Mouse (Mus musculus) G1E (cell line): ENCODE measurements at regions not wholly inside any gene's neighbourhood (a gene's known extent, or its start where the extent isn't known, plus 50 kb on each side); places are given as distances from the start of the nearest gene placed in this dataset.

Experiments used
- ATAC-seq: 2 replicates; pipeline ENCODE4 v1.8.0; 2016; ENCODE audit warnings: mild to moderate bottlenecking; ENCODE audit not compliant: insufficient number of reproducible peaks, poor library complexity, low FRiP score, severe bottlenecking; ENCODE audit errors: extremely low read depth
- DNase-seq: peaks from one replicate; pipeline ENCODE4 v3.0.0; 2012; ENCODE audit warnings: low spot score
- H3K27me3 ChIP-seq: 2 replicates; pipeline ENCODE4 v1.6.1; 2012; ENCODE audit warnings: mild to moderate bottlenecking, low read length, inconsistent platforms; ENCODE audit not compliant: insufficient read depth
- H3K36me3 ChIP-seq: replicated peaks from 2 replicates; pipeline ENCODE3; 2012; ENCODE audit warnings: mild to moderate bottlenecking, inconsistent platforms
- H3K4me1 ChIP-seq: 2 replicates; pipeline ENCODE4 v1.6.1; 2012; ENCODE audit warnings: low read depth, low read length, inconsistent platforms, mixed read lengths; ENCODE audit not compliant: insufficient read depth
- H3K4me3 ChIP-seq: 2 replicates; pipeline ENCODE4 v1.5.1; 2012; ENCODE audit warnings: low read depth, mild to moderate bottlenecking, inconsistent platforms, low read length, moderate library complexity, mixed read lengths
- H3K9me3 ChIP-seq: replicated peaks from 2 replicates; pipeline ENCODE4 v1.6.1; 2012; ENCODE audit warnings: inconsistent platforms
- CTCF ChIP-seq: IDR thresholded peaks from 2 replicates; pipeline ENCODE4 v1.5.1; 2012; ENCODE audit warnings: low read depth, low read length, inconsistent platforms, mixed read lengths
- GATA1 ChIP-seq: IDR thresholded peaks from 2 replicates; pipeline ENCODE4 v1.6.1; 2012; ENCODE audit warnings: borderline replicate concordance, low read length, inconsistent platforms, mixed read lengths
- GATA2 ChIP-seq: IDR thresholded peaks from 2 replicates; pipeline ENCODE4 v1.6.1; 2012; ENCODE audit warnings: low read depth, low read length, inconsistent platforms, borderline replicate concordance
- POLR2AphosphoS5 ChIP-seq: IDR thresholded peaks from 2 replicates; pipeline ENCODE4 v1.6.1; 2012; ENCODE audit warnings: low read depth, low read length, inconsistent platforms; ENCODE audit not compliant: insufficient replicate concordance
- TAL1 ChIP-seq: conservative IDR thresholded peaks from 2 replicates; pipeline ENCODE4 v1.6.1; 2012; ENCODE audit warnings: low read depth, low read length, inconsistent platforms, mixed read lengths

DNA sequence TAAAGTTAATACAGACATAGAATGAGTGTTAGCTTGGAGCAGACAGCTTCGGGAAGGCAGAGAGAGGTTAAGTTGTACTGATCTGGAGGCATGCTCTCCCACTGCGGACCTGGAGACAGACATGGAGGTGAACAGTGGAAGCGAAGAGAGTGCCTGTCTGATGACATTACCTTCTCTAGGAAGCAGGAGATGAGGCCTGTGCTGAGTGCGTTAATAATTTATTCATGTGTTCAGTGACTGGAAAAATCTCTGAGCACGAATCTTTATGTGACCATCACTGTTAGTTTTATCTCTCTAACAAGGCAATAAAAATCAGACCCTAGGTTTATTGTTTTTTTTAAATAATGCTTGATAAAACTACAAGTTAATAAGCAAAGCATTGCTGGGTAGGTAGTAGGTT is 504.7 kb upstream of the Nr5a2 start:
- no peaks in the 10 kb centered on the region for H3K27me3 ChIP-seq
- H3K9me3 ChIP-seq, result peaks cover 42% of the 10 kb centered on the region
- ATAC-seq (no peak), DNase-seq (no peak)
- no peaks in the 10 kb centered on the region for H3K36me3 ChIP-seq
- no peaks in the 10 kb centered on the region for H3K4me1 ChIP-seq
- no peak overlapping the region for H3K4me3 ChIP-seq
- TF ChIP-seq CTCF (no peak), GATA2 (no peak), GATA1 (no peak), TAL1 (no peak), POLR2AphosphoS5 (no peak)

DNA sequence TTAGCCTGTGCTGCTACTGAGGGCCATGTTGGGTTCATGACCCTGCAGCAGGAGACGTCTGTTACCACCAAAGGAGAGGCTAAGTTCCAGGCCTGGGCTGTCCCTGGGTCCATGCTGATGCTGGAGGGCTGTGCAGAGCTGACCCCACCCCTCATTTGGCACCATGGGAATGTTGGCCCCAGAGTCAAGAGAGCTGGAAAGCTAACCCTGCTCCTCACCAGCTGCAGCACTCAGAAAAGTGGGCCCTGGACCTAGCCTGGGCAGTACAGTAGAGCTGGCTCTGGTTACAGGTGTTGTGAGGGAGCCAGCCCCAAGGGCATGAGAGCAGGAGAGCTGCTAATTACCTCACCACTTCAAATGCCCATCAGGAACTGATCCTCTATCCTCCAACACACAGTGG is 500.9 kb upstream of the Nr5a2 start:
- Histone ChIP-seq H3K4me1 (no peaks in the 10 kb centered on the region), H3K9me3 (peaks cover 41% of the 10 kb centered on the region), H3K36me3 (no peaks in the 10 kb centered on the region), H3K4me3 (no peak overlapping the region), H3K27me3 (no peaks in the 10 kb centered on the region)
- no peak for ATAC-seq
- no peak for DNase-seq
- no peak for TF ChIP-seq GATA1
- TF ChIP-seq CTCF, result no peak
- no peak for TF ChIP-seq GATA2
- no peak for TF ChIP-seq POLR2AphosphoS5
- no peak for TF ChIP-seq TAL1

DNA sequence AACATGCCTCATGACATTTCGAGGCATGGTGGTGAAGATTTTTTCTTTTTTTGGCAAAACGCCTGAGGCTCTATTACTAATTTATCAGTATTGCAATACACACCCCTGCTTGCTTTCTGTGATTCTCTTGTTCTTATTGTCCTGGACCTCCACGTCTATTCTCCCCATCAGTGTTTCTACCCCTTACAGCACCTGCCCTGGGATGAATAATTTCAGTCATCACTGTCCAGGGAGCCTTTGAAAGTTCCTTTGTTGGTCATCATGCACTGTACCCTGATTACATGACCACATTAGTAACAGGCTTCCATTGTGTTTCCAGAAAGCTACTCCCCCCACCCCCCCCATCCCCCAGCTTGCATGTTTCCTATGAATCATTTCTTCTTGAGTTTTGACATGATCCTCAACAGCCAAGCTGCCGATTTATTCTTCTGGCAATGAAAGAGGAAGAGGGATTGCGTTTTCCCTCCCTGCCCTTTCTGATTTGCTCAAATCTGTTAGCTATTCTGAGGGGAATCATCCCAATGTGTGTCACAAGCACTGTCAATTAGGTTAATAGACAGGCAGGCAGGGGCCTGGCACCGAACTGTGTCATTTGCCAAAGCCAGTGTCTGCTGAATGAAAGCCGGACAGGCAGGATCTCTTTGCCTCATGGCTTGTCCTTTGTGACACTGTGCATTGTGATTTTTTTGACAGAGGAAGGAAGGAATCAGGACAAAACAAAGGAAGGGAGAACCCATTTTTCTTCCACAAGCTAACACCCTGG is 493.4 kb upstream of the Nr5a2 start:
- Histone ChIP-seq H3K4me3 (no peak overlapping the region), H3K27me3 (no peaks in the 10 kb centered on the region), H3K36me3 (no peaks in the 10 kb centered on the region), H3K9me3 (peaks cover 25% of the 10 kb centered on the region), H3K4me1 (no peaks in the 10 kb centered on the region)
- ATAC-seq, result no peak
- TF ChIP-seq GATA1 (no peak), POLR2AphosphoS5 (no peak), GATA2 (no peak)
- DNase-seq, result no peak

DNA sequence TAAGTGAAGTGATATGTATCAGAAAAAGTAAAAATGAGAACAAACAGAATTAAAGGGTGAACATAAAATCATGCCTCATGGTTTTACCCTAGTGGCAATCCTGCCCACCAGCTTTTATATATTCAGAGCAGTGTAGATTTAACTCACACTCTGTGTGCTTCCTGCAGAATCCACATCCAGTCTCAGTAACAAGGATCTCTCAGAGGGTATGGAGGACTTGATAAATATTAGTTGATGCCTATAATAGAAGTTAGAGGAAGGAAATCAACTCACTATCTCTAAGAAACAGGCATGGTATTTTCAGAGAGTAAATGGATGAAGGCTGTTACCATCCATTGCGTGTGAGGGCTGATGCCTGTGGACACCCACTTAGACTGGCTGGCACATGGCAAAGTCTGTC is 492.5 kb upstream of the Nr5a2 start:
- Histone ChIP-seq H3K27me3 (no peaks in the 10 kb centered on the region), H3K4me3 (no peak overlapping the region), H3K36me3 (no peaks in the 10 kb centered on the region), H3K9me3 (peaks cover 21% of the 10 kb centered on the region), H3K4me1 (no peaks in the 10 kb centered on the region)
- no peak for DNase-seq
- no peak for ATAC-seq
- TF ChIP-seq TAL1 (no peak), CTCF (no peak), GATA2 (no peak), POLR2AphosphoS5 (no peak), GATA1 (no peak)

DNA sequence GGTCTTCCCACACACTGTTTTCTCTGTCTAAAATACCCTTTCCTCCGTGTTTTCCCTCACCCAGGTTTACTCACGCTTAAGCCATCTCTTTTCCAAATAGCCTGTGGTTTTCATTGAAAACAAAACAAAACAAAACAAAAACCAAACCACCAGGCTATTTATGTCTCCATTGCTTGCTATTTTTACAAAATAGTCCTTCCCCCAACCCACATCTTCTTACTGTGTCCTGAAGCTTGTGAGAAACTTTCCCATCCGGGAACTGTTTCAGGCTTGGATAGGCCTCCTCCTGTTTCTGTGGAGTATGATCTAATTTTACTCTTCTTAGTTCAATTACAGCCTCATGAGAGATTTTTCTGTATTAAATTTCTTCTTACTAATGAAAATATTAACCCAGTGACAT is 486.2 kb upstream of the Nr5a2 start:
- Histone ChIP-seq H3K9me3 (peaks cover 21% of the 10 kb centered on the region), H3K27me3 (no peaks in the 10 kb centered on the region), H3K36me3 (no peaks in the 10 kb centered on the region), H3K4me3 (no peak overlapping the region), H3K4me1 (no peaks in the 10 kb centered on the region)
- ATAC-seq (no peak), DNase-seq (no peak)
- TF ChIP-seq TAL1 (no peak), GATA1 (no peak), CTCF (no peak), POLR2AphosphoS5 (no peak), GATA2 (no peak)

DNA sequence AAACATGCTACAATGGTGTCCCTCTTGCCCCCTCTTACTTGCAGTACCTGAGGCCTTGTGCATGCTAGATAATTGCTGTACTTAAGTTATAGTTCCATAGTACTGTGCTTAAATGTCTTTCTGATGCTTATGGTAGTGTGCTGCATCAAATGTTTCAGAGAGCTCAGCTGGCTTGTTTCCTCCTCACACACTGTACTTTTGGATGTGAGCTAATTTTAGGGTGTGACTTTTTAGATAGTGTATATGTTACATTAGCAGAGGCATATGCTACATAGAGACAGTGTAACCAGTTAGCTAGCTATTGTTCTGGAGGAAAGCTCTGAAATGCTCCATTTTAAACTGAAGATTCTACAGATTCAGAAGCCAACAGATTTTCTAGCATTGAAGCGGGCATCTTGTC is 467.9 kb upstream of the Nr5a2 start:
- Histone ChIP-seq H3K36me3 (no peaks in the 10 kb centered on the region), H3K27me3 (no peaks in the 10 kb centered on the region), H3K4me1 (no peaks in the 10 kb centered on the region), H3K4me3 (no peak overlapping the region), H3K9me3 (peaks cover 17% of the 10 kb centered on the region)
- DNase-seq, result no peak
- no peak for ATAC-seq
- TF ChIP-seq GATA1 (no peak), TAL1 (no peak), GATA2 (no peak), POLR2AphosphoS5 (no peak), CTCF (no peak)
